Mouse (Mus musculus) liver, embryonic 14.5 days (tissue): ENCODE data around the gene Tecpr1. TPM values are rescaled to one million over a fixed set of nuclear protein-coding genes. Genes with fewer than 3 reads are reported as not detected.

Experiments
- ATAC-seq: fragments of 200-750 bp; cut with Nextera tagmentation; 2 replicates; pipeline ENCODE4 v1.8.0; 2017; ENCODE audit warnings: moderate number of reproducible peaks, mild to moderate bottlenecking, moderate library complexity; ENCODE audit not compliant: insufficient read depth
- DNase-seq, 3 experiments: peaks; one replicate each; pipeline ENCODE4 v3.0.0-alpha.2; 2012 to 2013; ENCODE audit warnings: low read depth in 3 of 3, low spot score in 3 of 3
- H3K27ac ChIP-seq: fragments of 300-500 bp; sonication (generic); 2 replicates; pipeline ENCODE4 v1.5.1; 2014; ENCODE audit warnings: moderate library complexity, mild to moderate bottlenecking, control low read depth, inconsistent platforms
- H3K27me3 ChIP-seq: fragments of 300-500 bp; sonication (generic); 2 replicates; pipeline ENCODE4 v1.6.1; 2014; ENCODE audit warnings: mild to moderate bottlenecking, low read length, moderate library complexity; ENCODE audit not compliant: control insufficient read depth, insufficient read depth
- H3K36me3 ChIP-seq: fragments of 300-500 bp; sonication (generic); replicated peaks from 2 replicates; pipeline ENCODE4 v1.6.1; 2014; ENCODE audit warnings: low read depth; ENCODE audit not compliant: control insufficient read depth, insufficient read depth
- H3K4me1 ChIP-seq, 2 experiments: fragments of 200-500 bp in 1 of 2; fragments of 300-500 bp in 1 of 2; sonication (generic) in 1 of 2; replicated peaks; 2 replicates each; pipeline ENCODE4 v1.6.1; 2012 to 2014; ENCODE audit warnings: antibody characterized with exemption in 1 of 2, inconsistent platforms in 1 of 2, low read length in 1 of 2; ENCODE audit not compliant: control insufficient read depth in 2 of 2, insufficient read depth in 2 of 2
- H3K4me2 ChIP-seq: fragments of 300-500 bp; sonication (generic); 2 replicates; pipeline ENCODE4 v1.6.1; 2014; ENCODE audit warnings: low read depth, mild to moderate bottlenecking, control low read depth, moderate library complexity
- H3K4me3 ChIP-seq, 2 experiments: fragments of 200-500 bp in 1 of 2; fragments of 300-500 bp in 1 of 2; sonication (generic) in 1 of 2; 2 replicates each; pipeline ENCODE4 v1.5.1; 2012 to 2014; ENCODE audit warnings: low read depth in 2 of 2, low read length in 2 of 2, mild to moderate bottlenecking in 2 of 2, control low read depth in 1 of 2, inconsistent platforms in 1 of 2, moderate library complexity in 1 of 2; ENCODE audit not compliant: insufficient read depth in 1 of 2
- H3K9ac ChIP-seq: fragments of 300-500 bp; sonication (generic); replicated peaks from 2 replicates; pipeline ENCODE4 v1.6.1; 2014; ENCODE audit warnings: mild to moderate bottlenecking, control low read depth, moderate library complexity
- H3K9me3 ChIP-seq: fragments of 300-500 bp; sonication (generic); 2 replicates; pipeline ENCODE4 v1.6.1; 2016; ENCODE audit warnings: low read length, mixed read lengths; ENCODE audit not compliant: control insufficient read depth
- CTCF ChIP-seq: IDR thresholded peaks from 2 replicates; pipeline ENCODE4 v1.5.1; 2016; ENCODE audit warnings: antibody characterized with exemption, low read depth, control low read depth
- EP300 ChIP-seq: IDR thresholded peaks from 2 replicates; pipeline ENCODE4 v1.6.1; 2016; ENCODE audit warnings: antibody characterized with exemption, low read depth
- WGBS: fragments of 180-500 bp; shearing (Covaris S2); extraction: QIAGEN DNeasy Blood & Tissue Kit; methylation state at CpG from one replicate; pipeline ENCODE4 v1.1.7; 2014; ENCODE audit not compliant: insufficient replicate concordance; 5-methylcytosine and 5-hydroxymethylcytosine counted together
- polyA plus RNA-seq, 2 experiments: library from polyadenylated mRNA; depleted of rRNA in 1 of 2; stranded (reverse) in 1 of 2; unstranded in 1 of 2; fragments of >200 nt; fragmentation: Nextera tagmentation in 1 of 2; extraction: Ambion mirVana in 1 of 2; gene quantifications; 2 replicates each; pipeline versions ENCODE4 v1.2.1 to v1.2.3; 2012 to 2014

Gene Tecpr1
- polyA plus RNA-seq, 2 experiments, result 1.3 to 2.6 TPM

DNA sequence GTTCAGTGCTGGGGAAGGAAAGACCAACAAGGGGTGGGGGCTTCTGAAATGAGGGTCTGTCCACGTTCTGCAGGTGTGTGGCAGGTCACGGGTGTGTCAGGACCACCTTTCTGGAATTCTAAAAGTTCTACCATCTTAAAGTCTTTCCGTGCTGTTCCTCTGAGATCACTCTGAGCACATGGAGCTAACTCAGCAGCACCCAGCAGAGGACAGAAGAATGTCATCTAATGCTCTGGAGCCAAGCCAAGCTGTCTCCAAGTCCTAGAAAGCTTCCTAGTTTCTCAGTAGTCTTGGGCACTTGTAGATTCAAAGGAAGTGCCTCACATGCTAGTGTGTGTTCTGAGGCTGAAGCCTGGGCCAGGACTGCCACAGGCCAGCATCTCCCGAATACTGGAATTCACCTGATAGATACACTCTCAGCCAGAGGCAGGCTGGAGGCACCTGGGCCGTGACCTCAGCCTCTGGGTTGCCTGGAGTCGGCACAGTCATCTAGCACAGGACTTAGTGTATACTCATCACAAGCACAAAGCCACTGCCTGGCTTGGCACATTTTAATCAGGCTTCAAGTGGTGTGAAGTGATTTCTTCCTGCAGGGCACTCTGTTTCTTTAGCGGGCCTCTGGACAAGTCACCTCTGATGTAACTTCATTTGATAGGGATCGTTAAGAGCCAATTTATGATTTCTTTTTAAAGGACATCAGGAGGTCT lies 44.3 kb upstream of the Tecpr1 start:
- no peak for ATAC-seq
- Histone ChIP-seq H3K9ac (no peak overlapping the region), H3K4me1 (peaks cover 0 to 6% of the 10 kb centered on the region in 2 experiments; a peak in 3 of 4 replicates), H3K9me3 (no peaks in the 10 kb centered on the region), H3K4me3 (no peak overlapping the region), H3K27ac (no peak overlapping the region), H3K27me3 (no peaks in the 10 kb centered on the region), H3K36me3 (peaks cover 3% of the 10 kb centered on the region; the same call in 1 of the 2 replicates), H3K4me2 (no peak overlapping the region)
- 66% methylated on average over 8 of the region's 8 CpGs for WGBS
- no peak for DNase-seq
- TF ChIP-seq CTCF, result no peak
- no peak for TF ChIP-seq EP300

DNA sequence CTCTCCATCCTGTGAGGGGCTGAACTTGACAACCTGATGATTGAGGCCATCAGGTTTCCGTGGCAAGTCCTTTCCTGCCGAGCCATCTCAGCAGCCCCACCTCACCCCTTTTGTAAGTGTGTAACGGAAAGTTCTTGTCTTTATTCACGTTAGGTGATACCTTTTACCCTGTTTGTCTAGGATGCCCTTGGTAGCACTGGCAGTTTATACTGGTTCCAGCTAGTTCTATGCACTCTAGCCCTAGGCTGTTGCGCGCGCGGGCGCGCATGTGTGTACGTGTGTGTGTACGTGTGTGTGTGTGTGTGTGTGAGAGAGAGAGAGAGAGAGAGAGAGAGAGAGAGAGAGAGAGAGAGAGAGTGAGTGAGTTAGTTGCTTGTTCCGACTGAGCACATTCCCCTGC lies 40.1 kb upstream of the Tecpr1 start:
- Histone ChIP-seq H3K9ac (no peak overlapping the region), H3K27me3 (no peaks in the 10 kb centered on the region), H3K9me3 (no peaks in the 10 kb centered on the region), H3K4me1 (no peaks in the 10 kb centered on the region), H3K36me3 (peaks cover 3% of the 10 kb centered on the region; the same call in 1 of the 2 replicates), H3K4me2 (no peak overlapping the region), H3K4me3 (no peak overlapping the region), H3K27ac (no peak overlapping the region)
- TF ChIP-seq CTCF (no peak), EP300 (no peak)
- ATAC-seq, result no peak
- WGBS, result 81% methylated on average over 13 of the region's 13 CpGs
- no peak for DNase-seq

DNA sequence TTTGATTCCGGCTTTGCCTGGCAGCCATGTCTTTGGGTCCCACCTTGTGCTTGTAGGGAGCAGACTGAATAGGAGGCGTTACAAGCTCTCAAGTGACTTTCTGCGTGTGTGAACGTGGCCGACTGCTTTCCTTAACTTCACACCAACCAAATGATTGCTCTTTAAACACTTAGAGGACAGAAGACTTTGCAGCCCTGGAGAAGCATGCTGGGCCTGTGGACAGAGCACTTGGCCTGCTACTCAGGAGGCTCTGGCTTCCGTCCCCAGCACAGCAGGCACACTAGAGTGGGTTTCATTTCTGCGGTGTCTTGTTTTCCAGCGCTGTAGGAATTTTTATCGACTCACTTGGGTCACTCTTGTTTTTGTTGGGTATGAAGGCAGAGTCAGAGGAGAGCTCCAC lies 39.7 kb upstream of the Tecpr1 start:
- H3K27ac ChIP-seq, result no peak overlapping the region
- no peak for TF ChIP-seq EP300
- no peak for TF ChIP-seq CTCF
- H3K36me3 ChIP-seq, result peaks cover 3% of the 10 kb centered on the region; the same call in 1 of the 2 replicates
- 72% methylated on average over 9 of the region's 9 CpGs for WGBS
- DNase-seq, result no peak
- no peak overlapping the region for H3K4me3 ChIP-seq
- no peak overlapping the region for H3K9ac ChIP-seq
- H3K27me3 ChIP-seq, result no peaks in the 10 kb centered on the region
- H3K4me2 ChIP-seq, result no peak overlapping the region
- H3K4me1 ChIP-seq, result no peaks in the 10 kb centered on the region
- no peak for ATAC-seq
- no peaks in the 10 kb centered on the region for H3K9me3 ChIP-seq

DNA sequence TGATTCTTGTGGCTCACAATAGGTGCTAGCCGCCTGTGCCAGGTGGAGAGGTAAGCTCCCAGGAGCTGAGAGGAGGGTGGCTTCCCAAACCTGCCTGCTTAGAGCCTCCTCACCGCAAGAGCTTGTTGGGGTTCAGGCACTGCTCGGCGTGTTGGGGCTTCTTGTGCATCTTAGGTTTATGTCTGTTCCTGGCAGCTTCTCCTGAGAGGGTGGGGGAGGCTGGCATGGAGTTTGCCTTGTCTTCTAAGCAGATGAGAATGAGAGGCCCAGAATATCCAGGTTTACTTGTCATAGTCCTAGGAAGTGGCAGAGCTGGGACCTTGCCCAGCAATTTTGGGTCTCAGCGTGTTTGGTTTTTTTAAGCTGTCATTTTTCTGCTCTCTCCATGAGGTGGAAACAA lies 38.4 kb upstream of the Tecpr1 start:
- Histone ChIP-seq H3K4me3 (no peak overlapping the region), H3K36me3 (peaks cover 3% of the 10 kb centered on the region; the same call in 1 of the 2 replicates), H3K9me3 (no peaks in the 10 kb centered on the region), H3K4me1 (peaks cover 0 to 4% of the 10 kb centered on the region in 2 experiments; a peak in 2 of 4 replicates), H3K9ac (no peak overlapping the region), H3K27ac (no peak overlapping the region), H3K27me3 (no peaks in the 10 kb centered on the region), H3K4me2 (no peak overlapping the region)
- ATAC-seq, result no peak
- TF ChIP-seq CTCF (no peak), EP300 (no peak)
- no peak for DNase-seq
- WGBS, result 81% methylated on average over 5 of the region's 5 CpGs

DNA sequence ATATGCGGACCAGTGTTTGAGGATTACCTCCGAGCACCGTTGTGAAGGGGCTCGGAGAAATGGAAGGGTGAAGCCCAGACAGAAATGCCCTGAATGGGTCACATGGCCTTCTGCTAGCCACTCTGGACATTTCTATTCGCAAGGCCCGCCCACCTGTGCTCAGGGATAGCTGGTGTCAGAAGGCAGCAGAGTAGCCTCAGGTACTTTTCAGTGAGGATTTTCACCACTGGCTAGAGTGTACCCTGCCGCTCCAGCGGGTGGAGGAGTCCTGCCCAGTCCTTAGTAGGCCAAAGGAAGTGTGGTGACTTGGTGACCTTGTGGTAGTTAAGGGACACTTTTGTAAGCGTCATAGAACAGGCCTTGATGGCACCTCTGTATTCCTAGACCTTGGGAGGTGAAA lies 37.9 kb upstream of the Tecpr1 start:
- TF ChIP-seq CTCF, result no peak
- no peak for TF ChIP-seq EP300
- no peak for DNase-seq
- Histone ChIP-seq H3K36me3 (peaks cover 3% of the 10 kb centered on the region; the same call in 1 of the 2 replicates), H3K9me3 (no peaks in the 10 kb centered on the region), H3K4me1 (peaks cover 0 to 8% of the 10 kb centered on the region in 2 experiments; a peak in 2 of 4 replicates), H3K27ac (no peak overlapping the region), H3K4me3 (no peak overlapping the region), H3K27me3 (no peaks in the 10 kb centered on the region), H3K4me2 (no peak overlapping the region), H3K9ac (no peak overlapping the region)
- no peak for ATAC-seq
- WGBS, result 74% methylated on average over 9 of the region's 9 CpGs
